Mouse (Mus musculus) midbrain, embryonic 10.5 days (tissue): ENCODE measurements around the gene Wfikkn2. TPM values are rescaled to one million over a fixed set of nuclear protein-coding genes. Genes with fewer than 3 reads are reported as not detected.

Experiments used
- DNase-seq: peaks from one replicate; pipeline ENCODE4 v3.0.0-alpha.2; 2017; ENCODE audit warnings: low spot score
- H3K27ac ChIP-seq: fragments of 300-500 bp; sonication (generic); replicated peaks from 2 replicates; pipeline ENCODE4 v1.5.1; 2016; ENCODE audit warnings: mild to moderate bottlenecking
- H3K27me3 ChIP-seq: fragments of 300-500 bp; sonication (generic); 2 replicates; pipeline ENCODE4 v1.6.1; 2016; ENCODE audit warnings: low read depth, mild to moderate bottlenecking; ENCODE audit not compliant: poor library complexity, severe bottlenecking
- H3K36me3 ChIP-seq: fragments of 300-500 bp; sonication (generic); 2 replicates; pipeline ENCODE4 v1.6.1; 2016; ENCODE audit warnings: mild to moderate bottlenecking, moderate library complexity
- H3K4me1 ChIP-seq: fragments of 300-500 bp; sonication (generic); 2 replicates; pipeline ENCODE4 v1.6.1; 2016
- H3K4me3 ChIP-seq: fragments of 300-500 bp; sonication (generic); 2 replicates; pipeline ENCODE4 v1.5.1; 2016; ENCODE audit warnings: mild to moderate bottlenecking, moderate library complexity
- H3K9me3 ChIP-seq: fragments of 300-500 bp; sonication (generic); replicated peaks from 2 replicates; pipeline ENCODE4 v1.6.1; 2016; ENCODE audit warnings: mild to moderate bottlenecking
- WGBS: fragments of 180-500 bp; shearing (Covaris S2); methylation state at CpG from one replicate; pipeline ENCODE4 v1.1.7; 2016; 5-methylcytosine and 5-hydroxymethylcytosine counted together
- polyA plus RNA-seq: library from polyadenylated mRNA; unstranded; fragments of >200 nt; fragmentation: Nextera tagmentation; extraction: Ambion mirVana; gene quantifications from 2 replicates; pipeline ENCODE4 v1.2.1, GENCODE M21; 2016

Gene Wfikkn2
- polyA plus RNA-seq, 1 experiment from 2014 or later = 0.27 TPM

GRCm38 (mm10) chr11:94210191-94211086 lies 35.4 kb downstream of the Wfikkn2 start:
- DNase-seq = peak; percentile 92
- Histone ChIP-seq H3K27me3 (no peaks in the 10 kb centered on the region), H3K4me3 (peak overlapping the region; percentile 78), H3K36me3 (peaks cover 20% of the 10 kb centered on the region), H3K4me1 (peaks cover 51% of the 10 kb centered on the region), H3K27ac (peak overlapping the region; percentile 96), H3K9me3 (no peaks in the 10 kb centered on the region)
- WGBS = under 1% methylated on average over 46 of the region's 56 CpGs

DNA sequence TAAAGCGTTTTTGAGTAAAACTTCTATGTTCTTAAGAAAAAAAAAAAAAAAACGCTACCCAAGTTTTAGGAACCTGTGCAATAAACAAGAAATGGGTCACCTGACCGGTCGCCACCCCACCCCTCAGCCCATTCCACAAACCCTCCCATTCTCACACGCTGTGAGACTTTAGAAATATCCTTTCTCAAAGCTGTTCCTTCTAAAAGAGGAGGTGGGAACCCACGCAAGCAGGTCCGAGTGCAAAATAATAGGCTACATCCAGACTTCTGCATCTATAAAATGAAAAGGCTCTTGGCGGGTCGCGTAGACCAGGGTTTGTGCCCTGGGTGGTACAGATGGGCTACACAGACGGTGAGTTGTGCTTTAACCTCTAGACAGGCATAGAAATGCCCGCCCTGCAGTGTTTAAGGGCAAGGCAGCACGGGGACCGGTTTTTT lies 36.1 kb downstream of the Wfikkn2 start:
- peaks cover 14% of the 10 kb centered on the region for H3K36me3 ChIP-seq
- whole genome bisulfite sequencing = 3% methylated on average over 14 of the region's 14 CpGs
- peak overlapping the region; percentile 78 for H3K4me3 ChIP-seq
- H3K9me3 ChIP-seq = no peaks in the 10 kb centered on the region
- peaks cover 49% of the 10 kb centered on the region for H3K4me1 ChIP-seq
- no peak for DNase-seq
- H3K27me3 ChIP-seq = no peaks in the 10 kb centered on the region
- peak overlapping the region; percentile 96 for H3K27ac ChIP-seq

- peak overlapping the region; percentile 96; the same call in 1 of the 2 replicates for H3K27ac ChIP-seq
- no peaks in the 10 kb centered on the region for H3K9me3 ChIP-seq
- WGBS = 59% methylated on average over 8 of the region's 8 CpGs
- H3K4me3 ChIP-seq = peak overlapping the region; percentile 78; the same call in 1 of the 2 replicates
- peaks cover 7% of the 10 kb centered on the region for H3K36me3 ChIP-seq
- no peak for DNase-seq
- no peaks in the 10 kb centered on the region for H3K27me3 ChIP-seq
- H3K4me1 ChIP-seq = peaks cover 43% of the 10 kb centered on the region
Observed at GRCm38 (mm10) chr11:94208811-94209675, 36.8 kb downstream of the Wfikkn2 start.

GRCm38 (mm10) chr11:94206398-94207114 lies 39.2 kb downstream of the Wfikkn2 start:
- DNase-seq = no peak
- H3K4me1 ChIP-seq = peaks cover 28% of the 10 kb centered on the region
- no peaks in the 10 kb centered on the region for H3K9me3 ChIP-seq
- H3K27ac ChIP-seq = no peak overlapping the region
- H3K36me3 ChIP-seq = no peaks in the 10 kb centered on the region
- no peak overlapping the region for H3K4me3 ChIP-seq
- WGBS = 67% methylated on average over 10 of the region's 10 CpGs
- 0 out of 2 replicates have a peak, but pooled peaks cover 2% of the 10 kb centered on the region for H3K27me3 ChIP-seq

DNA sequence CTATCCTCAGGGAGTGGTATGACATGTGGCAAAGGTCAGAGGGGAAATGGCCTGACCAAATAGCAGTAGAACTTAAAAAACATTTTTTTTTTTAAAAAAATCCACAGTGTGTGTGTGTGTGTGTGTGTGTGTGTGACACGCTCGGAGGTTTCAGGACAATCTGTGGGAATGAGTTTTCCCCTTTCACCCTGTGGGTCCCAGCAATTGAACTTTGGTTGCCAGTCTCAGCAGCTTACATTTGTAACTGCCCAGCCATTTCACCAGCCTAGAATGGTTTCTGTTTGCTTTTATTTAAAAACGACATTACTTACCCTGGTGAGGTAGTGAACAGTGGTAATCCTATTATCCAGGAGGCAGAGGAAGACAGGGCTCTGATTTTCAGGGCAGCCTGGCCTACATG lies 42.7 kb downstream of the Wfikkn2 start:
- 57% methylated on average over 3 of the region's 3 CpGs for WGBS
- no peak overlapping the region for H3K4me3 ChIP-seq
- H3K9me3 ChIP-seq = no peaks in the 10 kb centered on the region
- peaks cover 19% of the 10 kb centered on the region for H3K4me1 ChIP-seq
- no peaks in the 10 kb centered on the region for H3K36me3 ChIP-seq
- DNase-seq = no peak
- H3K27me3 ChIP-seq = peaks cover 3% of the 10 kb centered on the region; the same call in 1 of the 2 replicates
- H3K27ac ChIP-seq = no peak overlapping the region

DNA sequence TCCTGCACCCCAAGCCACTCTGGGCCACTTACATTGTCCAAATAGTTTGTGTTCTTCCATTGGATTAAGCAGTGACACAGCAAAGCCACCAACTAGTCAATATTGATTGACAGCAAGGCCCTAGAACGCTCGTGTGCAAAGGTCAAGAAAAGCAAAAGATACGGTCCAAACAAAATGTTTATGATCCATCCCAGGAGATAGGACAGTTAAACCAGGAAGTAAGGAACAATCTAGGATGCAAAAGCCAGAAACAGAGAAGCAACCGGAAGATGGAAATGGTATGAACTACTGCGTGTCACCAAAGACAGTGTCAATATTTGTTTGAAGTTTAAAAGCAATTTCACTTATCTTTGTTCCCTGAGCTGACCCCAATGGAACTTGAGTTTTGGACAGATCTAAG lies 43.7 kb downstream of the Wfikkn2 start:
- H3K4me3 ChIP-seq = no peak overlapping the region
- WGBS = 90% methylated on average over 5 of the region's 5 CpGs
- no peak overlapping the region for H3K27ac ChIP-seq
- no peak for DNase-seq
- no peaks in the 10 kb centered on the region for H3K36me3 ChIP-seq
- peaks cover 17% of the 10 kb centered on the region for H3K4me1 ChIP-seq
- H3K27me3 ChIP-seq = peaks cover 3% of the 10 kb centered on the region; the same call in 1 of the 2 replicates
- no peaks in the 10 kb centered on the region for H3K9me3 ChIP-seq

- Histone ChIP-seq H3K27me3 (peaks cover 3% of the 10 kb centered on the region; the same call in 1 of the 2 replicates), H3K4me1 (peaks cover 4% of the 10 kb centered on the region; the same call in 1 of the 2 replicates), H3K9me3 (no peaks in the 10 kb centered on the region), H3K27ac (no peak overlapping the region), H3K36me3 (no peaks in the 10 kb centered on the region), H3K4me3 (no peak overlapping the region)
- WGBS = 81% methylated on average over 4 of the region's 4 CpGs
- no peak for DNase-seq
Observed at GRCm38 (mm10) chr11:94200422-94200821, 45.4 kb downstream of the Wfikkn2 start.

- 78% methylated on average over 2 of the region's 2 CpGs for WGBS
Observed at GRCm38 (mm10) chr11:94199771-94200170, 46.0 kb downstream of the Wfikkn2 start.

DNA sequence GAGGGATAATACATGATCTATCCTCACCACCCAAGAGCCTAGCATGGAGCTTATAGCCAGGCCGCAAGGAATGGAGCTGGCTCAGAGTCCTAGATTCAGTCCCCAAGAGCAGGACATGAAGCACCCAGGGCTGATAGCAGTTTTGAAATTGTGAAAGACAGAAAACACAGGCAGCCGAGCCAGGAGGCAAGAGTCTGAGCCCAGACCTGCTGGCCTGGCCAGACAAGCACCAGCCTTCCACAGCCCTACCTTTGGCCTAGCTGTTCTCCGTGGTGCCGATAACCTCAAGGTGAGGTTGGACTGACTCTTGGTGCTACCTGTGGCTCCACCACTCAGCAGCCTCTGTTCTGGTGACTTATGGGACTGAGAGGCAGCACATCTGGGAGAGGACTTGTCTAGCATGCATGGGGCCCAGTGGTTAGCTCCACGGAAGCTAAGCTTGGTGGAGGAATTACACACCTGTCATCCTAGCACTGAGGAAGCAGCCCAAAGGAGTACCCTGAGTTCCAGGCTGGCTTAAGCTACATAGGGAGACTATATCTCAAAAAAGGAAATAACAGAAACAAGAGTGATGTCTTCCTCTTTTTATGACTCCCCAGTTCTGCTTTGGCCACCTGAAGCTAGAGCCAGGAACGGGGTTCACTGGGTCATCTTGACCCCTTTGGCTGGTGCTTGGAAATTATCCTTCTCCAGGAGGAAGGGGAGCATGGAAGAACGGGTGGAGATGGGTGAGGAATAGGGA lies 47.2 kb downstream of the Wfikkn2 start:
- no peaks in the 10 kb centered on the region for H3K9me3 ChIP-seq
- WGBS = 91% methylated on average over 7 of the region's 7 CpGs
- H3K36me3 ChIP-seq = no peaks in the 10 kb centered on the region
- H3K27me3 ChIP-seq = peaks cover 3% of the 10 kb centered on the region; the same call in 1 of the 2 replicates
- no peak overlapping the region for H3K4me3 ChIP-seq
- no peak overlapping the region for H3K27ac ChIP-seq
- DNase-seq = no peak
- peaks cover 11% of the 10 kb centered on the region for H3K4me1 ChIP-seq

More at GRCm38 (mm10) chr11:94199771-94200170, 46.0 kb downstream of the Wfikkn2 start:
- H3K4me1 ChIP-seq = peaks cover 5% of the 10 kb centered on the region
- H3K4me3 ChIP-seq = no peak overlapping the region
- no peak overlapping the region for H3K27ac ChIP-seq
- H3K27me3 ChIP-seq = peaks cover 3% of the 10 kb centered on the region; the same call in 1 of the 2 replicates
- no peaks in the 10 kb centered on the region for H3K9me3 ChIP-seq
- no peaks in the 10 kb centered on the region for H3K36me3 ChIP-seq
- DNase-seq = no peak

GRCm38 (mm10) chr11:94196311-94196710 lies 49.5 kb downstream of the Wfikkn2 start:
- Histone ChIP-seq H3K4me1 (peaks cover 7% of the 10 kb centered on the region), H3K9me3 (no peaks in the 10 kb centered on the region), H3K27ac (no peak overlapping the region), H3K36me3 (no peaks in the 10 kb centered on the region), H3K27me3 (no peaks in the 10 kb centered on the region; the same call in 1 of the 2 replicates), H3K4me3 (no peak overlapping the region)
- DNase-seq = no peak
- 85% methylated on average over 3 of the region's 3 CpGs for WGBS

- DNase-seq = no peak
- H3K27ac ChIP-seq = no peak overlapping the region
- H3K36me3 ChIP-seq = no peaks in the 10 kb centered on the region
- no peak overlapping the region for H3K4me3 ChIP-seq
- no peaks in the 10 kb centered on the region for H3K27me3 ChIP-seq
- no peaks in the 10 kb centered on the region for H3K9me3 ChIP-seq
- peaks cover 17% of the 10 kb centered on the region for H3K4me1 ChIP-seq
- 92% methylated on average over 2 of the region's 2 CpGs for WGBS
Observed at GRCm38 (mm10) chr11:94193109-94193508, 52.7 kb downstream of the Wfikkn2 start.
